Mouse (Mus musculus): ENCODE measurements at regions not wholly inside any gene's neighbourhood (a gene's known extent, or its start where the extent isn't known, plus 50 kb on each side); places are given as distances from the start of the nearest gene placed in this dataset.
"Not testable (repeated sequence)": the region's sequence is repeated elsewhere in the genome, so short reads cannot be mapped to it uniquely, and the experiment has no call there.

GRCm38 (mm10) chr8:103793331-103793730 lies 308.1 kb upstream of the Cdh5 start:
- DNase-seq (ENCODE audit: low read depth, low spot score), result no peak

DNA sequence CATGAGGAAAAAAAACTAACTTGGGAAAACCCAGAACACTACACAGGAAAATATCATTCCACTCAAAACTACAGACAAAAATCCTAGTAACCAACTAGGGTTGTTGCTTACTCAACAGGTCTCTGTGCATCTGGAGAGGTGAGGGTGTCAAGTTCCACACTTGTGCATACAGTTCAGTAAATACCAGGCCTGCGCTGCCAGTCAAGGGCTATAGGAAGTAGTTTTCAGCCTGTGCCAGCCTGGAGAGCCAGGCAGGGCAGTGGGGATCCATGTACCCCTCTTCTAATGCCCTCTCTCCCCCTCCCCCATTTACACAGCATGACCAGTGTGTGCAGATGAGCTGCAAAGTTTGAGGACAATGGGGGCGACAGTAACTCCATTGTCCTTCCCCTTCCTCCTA lies 302.8 kb upstream of the Cdh5 start:
- DNase-seq (ENCODE audit: low read depth, low spot score), result not testable (repeated sequence)

DNA sequence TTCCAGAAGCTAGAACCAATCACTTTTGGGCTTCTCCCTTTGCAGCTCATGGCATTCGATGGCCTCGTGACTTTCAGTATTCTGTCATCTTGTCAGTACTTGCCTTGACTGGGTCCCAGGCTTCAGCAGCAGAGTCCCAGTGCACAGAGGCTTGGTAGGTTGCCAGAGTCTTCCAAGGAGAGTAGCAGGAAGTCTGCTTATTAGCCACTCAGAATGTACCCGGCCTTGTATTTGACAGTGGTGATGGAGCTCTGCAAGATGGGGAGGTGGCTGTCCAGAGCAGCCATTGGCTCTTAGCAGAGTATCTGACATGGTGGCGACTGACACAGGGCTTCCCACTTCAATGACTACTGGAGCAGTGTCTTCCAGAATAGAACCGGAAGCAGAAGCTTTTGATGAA lies 293.3 kb upstream of the Cdh5 start:
- DNase-seq (ENCODE audit: low read depth, low spot score), result no peak

DNA sequence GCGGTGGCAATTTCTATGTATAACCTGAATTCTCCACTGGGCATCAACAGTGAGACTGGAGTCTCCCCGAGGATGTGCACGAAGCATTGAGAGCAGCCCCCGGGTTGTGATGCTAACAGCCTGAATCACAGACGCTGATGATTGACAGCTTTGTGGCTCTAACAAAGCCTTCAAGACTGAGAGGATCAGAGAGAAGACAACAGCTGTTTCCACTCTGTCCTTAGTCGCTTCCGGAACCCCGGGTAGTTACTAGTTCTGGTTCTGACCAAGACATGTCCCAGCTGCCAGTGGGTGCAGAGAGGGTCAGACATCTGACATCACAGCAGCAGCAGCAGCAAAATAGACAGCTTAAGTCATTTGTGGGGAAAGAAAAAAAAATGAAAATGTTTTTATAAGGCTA lies 292.8 kb upstream of the Cdh5 start:
- DNase-seq (ENCODE audit: low read depth, low spot score), result no peak

DNA sequence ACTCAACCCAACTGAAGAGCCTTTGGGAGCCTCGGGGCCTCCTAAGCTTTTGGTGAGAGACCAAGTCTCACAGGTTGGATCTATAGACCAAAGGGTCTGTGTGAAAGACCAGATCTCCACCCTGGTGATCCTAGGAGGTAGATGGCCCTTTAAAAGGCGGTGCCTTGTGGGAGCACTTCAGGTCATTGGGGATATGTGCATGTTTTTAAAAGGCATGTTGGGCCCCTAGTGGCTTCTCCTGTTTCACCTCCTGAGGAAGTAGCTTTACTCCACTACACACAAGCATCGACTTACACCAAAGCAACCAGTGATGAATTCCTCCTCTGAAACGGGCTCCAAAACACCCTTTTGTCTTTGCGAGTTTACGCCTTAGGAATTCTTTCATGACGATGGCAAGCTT lies 292.3 kb upstream of the Cdh5 start:
- DNase-seq (ENCODE audit: low read depth, low spot score), result no peak

- no peak for DNase-seq (ENCODE audit: low read depth, low spot score)
Observed at GRCm38 (mm10) chr8:103813954-103814591, 287.4 kb upstream of the Cdh5 start.

DNA sequence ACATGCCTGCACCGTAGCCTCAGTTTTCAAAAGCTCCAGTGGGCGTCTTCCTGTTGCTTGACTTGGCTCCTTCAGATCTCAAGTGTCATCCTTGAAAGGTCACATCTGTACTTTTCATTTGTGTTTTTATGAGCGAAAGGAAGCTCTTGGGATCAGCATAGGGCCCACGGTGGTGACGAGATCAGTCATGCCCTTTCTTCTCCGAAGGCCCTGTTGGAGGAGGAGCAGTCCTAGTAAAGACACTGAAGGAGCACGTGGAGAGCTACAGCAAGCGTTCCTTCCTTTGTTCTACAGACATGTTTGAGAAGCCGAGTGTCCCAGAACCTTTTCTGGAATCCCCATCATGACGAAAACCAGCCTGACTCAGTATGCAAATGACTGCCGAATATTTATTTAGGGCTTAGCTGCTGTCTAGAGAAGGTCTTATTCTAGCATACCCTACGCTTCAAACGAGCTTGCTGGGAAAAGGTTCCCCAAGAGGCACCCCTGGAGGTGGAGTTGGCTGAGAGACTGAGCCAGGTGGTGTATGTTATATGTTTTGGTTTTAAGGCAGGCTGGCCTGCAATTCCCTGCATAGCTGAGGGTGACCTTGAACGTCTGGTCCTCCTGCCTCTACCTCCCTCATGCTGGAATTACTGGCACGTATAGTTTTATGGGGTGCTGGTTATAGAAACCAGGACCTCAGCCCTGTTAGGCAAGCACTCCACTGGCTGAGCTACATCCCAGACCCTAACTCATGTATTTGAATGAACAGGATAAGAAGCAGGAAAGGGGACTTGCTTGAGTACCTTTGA lies 285.1 kb upstream of the Cdh5 start:
- DNase-seq (ENCODE audit: low read depth, low spot score), result no peak

GRCm38 (mm10) chr8:103823541-103823940 lies 277.9 kb upstream of the Cdh5 start:
- no peak for DNase-seq (ENCODE audit: low read depth, low spot score)

- no peak for DNase-seq (ENCODE audit: low read depth, low spot score)
Observed at GRCm38 (mm10) chr8:103824747-103825146, 276.7 kb upstream of the Cdh5 start.

DNA sequence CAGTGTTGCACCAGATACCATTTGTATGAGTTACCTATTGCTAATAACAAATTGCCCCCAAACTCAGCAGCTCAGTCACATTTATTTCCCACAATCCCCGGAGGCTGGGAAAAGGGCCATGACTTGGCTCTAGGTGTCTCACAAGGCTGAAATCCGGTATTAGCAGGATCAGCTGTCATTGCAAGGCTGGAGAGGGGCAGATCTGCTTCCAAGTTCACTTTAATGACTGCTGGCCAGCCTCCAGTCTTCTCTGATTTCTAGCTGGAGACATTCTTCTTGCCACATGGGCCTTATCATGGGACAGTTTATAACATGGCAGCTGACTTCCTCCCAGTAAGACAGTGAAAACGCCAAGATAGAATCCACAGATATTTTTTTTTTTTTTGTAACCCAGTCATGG lies 276.1 kb upstream of the Cdh5 start:
- no peak for DNase-seq (ENCODE audit: low read depth, low spot score)

- DNase-seq (ENCODE audit: low read depth, low spot score), result no peak
Observed at GRCm38 (mm10) chr8:103830416-103830815, 271.0 kb upstream of the Cdh5 start.

- DNase-seq (ENCODE audit: low read depth, low spot score), result no peak
Observed at GRCm38 (mm10) chr8:103839990-103840389, 261.4 kb upstream of the Cdh5 start.

GRCm38 (mm10) chr8:103845964-103846363 lies 255.5 kb upstream of the Cdh5 start:
- DNase-seq (ENCODE audit: low read depth, low spot score), result no peak

DNA sequence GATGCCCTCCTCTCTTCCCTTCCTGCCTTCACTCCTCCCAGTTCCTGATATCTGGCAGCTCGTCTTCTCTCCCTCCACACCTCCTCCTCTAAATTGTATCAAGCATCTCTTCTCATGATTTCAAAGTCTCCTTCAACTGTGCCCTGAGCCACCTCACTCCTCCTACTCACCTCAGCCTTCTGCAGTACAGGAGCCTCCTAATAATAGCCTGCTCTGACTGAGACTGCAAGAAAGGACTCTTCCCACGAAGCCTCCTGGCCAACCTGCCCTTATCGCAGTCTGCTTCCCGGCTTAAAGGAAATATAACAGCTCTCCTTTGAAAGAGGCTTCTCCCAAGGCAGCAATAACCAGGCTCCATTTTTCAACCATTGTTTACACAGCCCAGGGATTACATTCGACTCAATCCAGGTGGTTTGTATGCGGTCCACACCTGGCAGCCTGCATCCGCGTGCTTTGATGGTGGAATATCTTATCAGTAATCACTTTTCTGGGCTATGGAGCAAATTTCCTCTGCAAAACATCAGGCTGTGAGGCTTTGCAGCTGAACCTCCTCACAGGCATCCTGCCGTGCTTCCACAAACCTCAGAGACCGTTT lies 254.9 kb upstream of the Cdh5 start:
- DNase-seq (ENCODE audit: low read depth, low spot score), result no peak

DNA sequence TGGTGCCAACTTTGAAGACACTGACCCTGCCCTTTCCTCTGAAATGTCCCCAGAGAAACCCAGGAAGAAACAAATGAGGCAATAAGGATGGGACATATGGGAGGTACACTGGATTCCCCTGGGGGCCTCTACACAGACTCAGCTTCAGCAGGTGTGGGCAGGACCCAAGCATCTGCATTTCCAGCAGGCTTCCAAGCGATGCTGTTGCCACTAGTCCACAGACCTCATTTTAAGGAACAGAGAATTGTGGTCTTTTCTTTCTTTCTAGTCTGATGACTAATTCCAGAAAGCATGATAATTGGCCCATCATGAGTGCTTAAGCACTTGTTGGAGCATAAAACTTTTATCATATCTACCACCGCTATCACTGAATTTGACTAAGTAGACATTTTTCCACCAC lies 251.6 kb upstream of the Cdh5 start:
- no peak for DNase-seq (ENCODE audit: low read depth, low spot score)

GRCm38 (mm10) chr8:103851286-103851685 lies 250.1 kb upstream of the Cdh5 start:
- DNase-seq (ENCODE audit: low read depth, low spot score), result no peak

DNA sequence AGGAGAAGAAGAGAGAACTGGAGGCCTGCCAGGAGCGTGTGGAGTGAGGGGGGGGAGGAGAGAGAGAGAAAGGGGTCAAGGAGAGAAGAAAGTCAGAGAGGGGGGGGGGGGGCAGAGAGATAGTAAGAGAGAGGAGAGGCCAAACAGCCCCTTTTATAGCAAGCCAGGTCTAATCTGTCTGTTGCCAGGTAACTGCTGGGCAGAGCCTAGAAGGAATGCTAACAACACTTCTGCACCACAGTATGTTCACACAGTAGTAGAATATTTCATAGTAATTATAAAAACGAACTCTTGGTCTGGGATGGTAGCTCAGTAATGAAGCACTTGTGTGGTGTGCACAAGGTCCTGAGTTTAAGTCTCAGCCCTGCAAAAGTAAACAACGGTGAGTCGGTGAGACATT lies 248.4 kb upstream of the Cdh5 start:
- DNase-seq (ENCODE audit: low read depth, low spot score), result no peak

DNA sequence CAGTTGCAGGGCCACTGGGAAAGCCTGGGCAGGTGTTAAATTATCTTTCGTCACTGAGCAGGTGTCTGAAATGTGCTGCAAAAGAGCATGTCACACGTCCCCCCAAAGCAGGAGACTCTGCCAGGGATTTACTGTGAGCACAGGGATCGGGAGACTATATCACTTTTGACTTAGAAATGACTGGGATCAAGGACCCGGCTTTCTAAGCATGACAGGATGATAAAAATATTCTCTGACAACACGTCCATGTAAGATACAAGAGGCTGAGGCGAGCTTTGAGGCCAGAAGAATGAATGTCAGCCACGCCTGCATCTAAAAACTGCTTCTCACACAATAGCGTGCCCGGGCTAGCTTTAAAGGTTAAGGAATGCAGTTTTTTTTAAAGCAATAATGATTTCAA lies 246.1 kb upstream of the Cdh5 start:
- DNase-seq (ENCODE audit: low read depth, low spot score), result no peak

DNA sequence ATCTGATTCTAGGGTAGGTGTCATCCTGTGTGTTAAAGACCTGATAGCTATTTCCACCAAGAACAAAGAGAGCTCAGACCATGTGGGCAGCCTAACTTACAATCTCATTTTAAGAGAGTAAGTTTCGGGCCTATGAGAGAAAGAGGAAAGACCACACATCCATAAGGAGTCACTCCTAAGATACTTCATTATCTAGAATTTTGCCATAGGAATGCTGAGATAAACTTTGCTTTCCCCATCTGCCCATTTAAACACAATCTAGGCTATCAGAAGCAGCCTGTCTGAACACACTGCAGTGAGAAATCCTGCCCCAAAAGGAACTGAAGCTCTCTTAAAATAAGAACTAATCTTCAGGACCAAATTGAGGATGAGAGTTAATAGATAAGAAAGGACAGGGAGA lies 242.3 kb upstream of the Cdh5 start:
- no peak for DNase-seq (ENCODE audit: low read depth, low spot score)

DNA sequence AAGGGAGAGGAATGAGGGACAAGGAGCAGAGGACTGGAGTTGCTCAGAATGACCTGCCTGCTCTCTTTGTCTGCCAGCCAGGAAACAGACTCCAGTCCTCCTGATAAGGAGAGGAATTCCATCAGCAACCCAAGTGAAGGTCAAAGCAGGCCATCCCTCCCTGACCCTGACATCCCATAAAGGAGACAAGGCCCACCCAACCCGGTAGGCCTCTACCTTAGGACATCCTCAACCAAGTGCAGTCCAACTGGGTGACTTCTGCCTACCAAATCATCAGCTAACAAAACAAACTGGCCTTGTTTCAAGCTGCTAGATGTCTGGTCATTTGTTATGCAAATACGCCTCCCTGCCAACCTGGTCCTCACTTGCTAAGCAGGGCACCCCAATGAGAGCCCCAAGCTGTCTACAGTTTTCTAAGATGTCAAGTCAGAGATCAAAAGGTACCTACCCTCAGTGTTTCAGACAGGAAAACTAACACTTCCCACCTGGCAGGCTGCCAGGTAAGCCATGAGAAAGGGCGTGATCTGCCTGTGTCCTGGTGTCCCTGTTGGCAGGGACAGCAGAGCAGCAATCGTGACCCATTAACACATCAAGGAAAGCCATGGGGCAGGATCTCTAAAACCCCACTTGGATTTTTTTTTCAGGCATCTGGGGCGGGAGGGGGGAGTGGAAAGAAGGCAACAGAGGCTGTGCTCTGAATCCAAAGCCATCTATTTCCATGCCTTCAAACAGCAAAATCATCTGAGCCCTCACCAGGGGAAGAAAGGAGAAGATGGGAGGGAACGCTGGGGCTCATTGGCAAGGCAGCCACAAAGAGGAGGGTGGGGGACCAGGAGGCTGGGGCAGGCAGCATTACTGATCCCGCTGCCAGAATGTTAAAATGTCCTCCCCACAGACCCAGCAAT lies 227.6 kb upstream of the Cdh5 start:
- no peak for DNase-seq (ENCODE audit: low read depth, low spot score)

DNA sequence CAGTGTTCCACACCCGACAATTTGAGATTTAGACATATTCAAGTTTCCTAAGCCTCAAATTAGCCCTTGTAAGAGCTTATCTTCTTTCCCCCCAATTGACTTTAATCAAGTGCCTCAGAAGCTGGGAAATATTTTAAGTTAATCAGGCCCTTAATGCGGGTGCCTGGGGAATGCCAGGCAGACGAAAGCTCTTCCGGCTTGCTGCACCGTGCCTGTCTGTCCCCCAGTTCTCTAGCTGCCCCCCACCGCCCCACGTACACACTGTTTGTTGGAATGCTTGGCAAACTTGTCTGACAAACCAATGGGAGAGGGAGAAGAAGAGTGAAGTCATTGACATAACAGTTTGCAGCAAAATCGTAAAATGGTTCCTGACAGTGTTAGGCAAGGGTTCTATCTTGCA lies 226.9 kb upstream of the Cdh5 start:
- DNase-seq (ENCODE audit: low read depth, low spot score), result no peak

DNA sequence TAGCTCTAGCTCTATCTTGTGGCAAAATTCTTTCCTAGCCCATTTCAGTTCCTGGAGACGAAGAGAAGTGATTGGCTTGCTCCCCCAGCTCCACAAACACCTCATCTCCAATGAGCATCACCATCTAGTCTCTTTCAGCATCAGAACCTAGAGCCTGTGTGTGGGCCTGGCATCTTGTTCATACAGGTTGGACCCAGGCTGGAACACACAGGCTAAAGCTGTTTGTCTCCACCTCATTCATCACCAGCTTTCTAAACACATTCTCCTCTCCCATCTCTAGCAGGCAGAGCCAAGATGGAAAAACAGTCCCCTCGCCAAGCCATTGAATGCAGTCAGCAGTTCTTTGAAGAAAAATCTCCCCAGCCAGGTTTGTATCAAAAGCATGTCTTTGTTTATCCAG lies 221.9 kb upstream of the Cdh5 start:
- DNase-seq (ENCODE audit: low read depth, low spot score), result no peak

Data from embryo, embryonic 11.5 days (tissue).